Mouse (Mus musculus) bone marrow macrophage, adult 2 months (primary cell): ENCODE data around the gene Ube2d3.

Source experiments
- CTCF ChIP-seq: IDR thresholded peaks from 2 replicates; pipeline ENCODE4 v1.5.1; 2012; ENCODE audit warnings: low read depth, mild to moderate bottlenecking, low read length, moderate library complexity
- POLR2A ChIP-seq: IDR thresholded peaks from 2 replicates; pipeline ENCODE4 v1.6.1; 2012; ENCODE audit warnings: mild to moderate bottlenecking, low read depth, low read length, borderline replicate concordance

GRCm38 (mm10) chr3:135402201-135402658 is 35.7 kb upstream of the Ube2d3 start:
- TF ChIP-seq POLR2A (no peak), CTCF (peak; percentile 75)
